Mouse (Mus musculus): ENCODE data around the gene Klk1b22. TPM values are rescaled to one million over a fixed set of nuclear protein-coding genes. Genes with fewer than 3 reads are reported as not detected.
"Not testable (repeated sequence)": the region's sequence is repeated elsewhere in the genome, so short reads cannot be mapped to it uniquely, and the experiment has no call there.

Klk1b22 gene
- polyA plus RNA-seq (2012; ENCODE audit: insufficient read depth, insufficient read length, low replicate concordance, missing spikeins), result not detected in 2 replicates

DNA sequence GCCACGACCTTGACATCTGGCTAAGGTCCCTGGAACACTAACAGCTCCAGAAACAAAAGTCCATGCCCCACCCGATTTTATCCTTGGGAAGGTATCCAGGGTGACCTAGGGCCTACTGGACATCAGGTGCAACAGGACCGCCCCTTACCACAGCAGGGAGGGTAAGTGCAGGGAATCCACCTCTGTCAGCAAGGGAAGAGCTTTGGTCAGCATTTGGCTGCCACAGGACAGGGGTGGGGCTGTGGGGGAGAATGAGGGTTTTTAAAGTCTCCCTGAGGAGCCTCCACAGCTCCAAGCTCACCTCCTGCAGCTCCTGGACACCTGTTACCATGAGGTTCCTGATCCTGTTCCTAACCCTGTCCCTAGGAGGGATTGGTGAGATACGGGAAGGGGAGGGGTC lies at the start of gene Klk1b22:
Klk1b22 (plus strand) TSS at position 301 of the 400 bp plus-strand sequence.
- no peak within 1 kb of the TSS for H3K4me3 ChIP-seq (ENCODE audit: insufficient read depth, low read depth, low read length)
- whole genome bisulfite sequencing, result 61% methylated on average over 4 of the region's 4 CpGs
- H3K4me1 ChIP-seq (ENCODE audit: control insufficient read depth, insufficient read depth, low read length), result no peaks in the 10 kb centered on the region
- H3K27ac ChIP-seq (ENCODE audit: insufficient read depth, low read depth, low read length), result no peak within 1 kb of the TSS
- TF ChIP-seq CTCF (IDR thresholded peaks at IDR 0.05; ENCODE audit: insufficient read depth, low read depth, low read length), result no peak
- TF ChIP-seq POLR2A (IDR thresholded peaks at IDR 0.05; ENCODE audit: insufficient read depth, low read depth, low read length), result no peak

DNA sequence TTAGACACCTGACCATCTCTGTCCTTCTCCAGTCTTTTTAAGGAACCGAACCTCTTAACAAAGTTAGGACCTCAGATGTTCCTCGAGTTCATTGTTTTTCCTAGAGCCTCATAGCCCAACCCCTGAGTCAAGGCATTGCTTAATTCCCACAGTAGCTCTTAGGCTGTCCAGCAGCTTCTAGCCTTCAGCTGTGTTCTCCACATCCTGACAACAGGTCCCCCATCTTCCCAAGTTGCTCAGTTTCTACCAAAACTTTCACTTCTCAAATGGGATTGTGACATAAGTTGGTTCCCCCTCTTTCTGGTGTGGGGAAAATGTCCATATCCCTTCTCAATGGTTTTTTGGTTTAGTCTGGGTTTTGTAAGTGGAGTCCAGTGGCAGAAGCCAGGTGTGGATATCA lies 40.4 kb upstream of the Klk1b22 start:
- WGBS, result 78% methylated on average over 2 of the region's 2 CpGs
- H3K27ac ChIP-seq (ENCODE audit: insufficient read depth, low read depth, low read length), result no peak overlapping the region
- H3K4me3 ChIP-seq (ENCODE audit: insufficient read depth, low read depth, low read length), result no peak overlapping the region
- no peak for TF ChIP-seq POLR2A (IDR thresholded peaks at IDR 0.05; ENCODE audit: insufficient read depth, low read depth, low read length)
- TF ChIP-seq CTCF (IDR thresholded peaks at IDR 0.05; ENCODE audit: insufficient read depth, low read depth, low read length), result no peak
- no peaks in the 10 kb centered on the region for H3K4me1 ChIP-seq (ENCODE audit: control insufficient read depth, insufficient read depth, low read length)

DNA sequence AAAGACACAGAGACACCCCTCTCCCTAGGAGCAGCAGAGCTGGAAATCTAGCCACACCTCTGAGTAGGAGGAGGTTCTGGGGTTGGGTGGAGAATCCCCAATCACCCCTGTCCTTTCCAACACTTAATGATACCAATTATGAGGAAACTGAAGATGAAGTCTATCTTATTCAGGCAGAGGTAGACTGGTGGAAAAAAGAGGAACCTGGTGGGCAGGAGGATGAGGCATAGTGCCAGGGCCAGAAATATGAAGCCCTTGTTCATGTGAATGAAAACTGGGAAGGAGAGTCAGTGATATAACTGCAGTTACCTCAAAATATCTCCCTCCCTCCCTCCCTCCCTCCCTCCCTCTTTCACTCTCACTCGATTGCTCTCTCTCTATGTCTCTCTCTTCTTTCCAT lies 34.8 kb upstream of the Klk1b22 start:
- TF ChIP-seq POLR2A (IDR thresholded peaks at IDR 0.05; ENCODE audit: insufficient read depth, low read depth, low read length) (no peak), CTCF (IDR thresholded peaks at IDR 0.05; ENCODE audit: insufficient read depth, low read depth, low read length) (no peak)
- H3K4me1 ChIP-seq (ENCODE audit: control insufficient read depth, insufficient read depth, low read length), result no peaks in the 10 kb centered on the region
- no peak overlapping the region for H3K27ac ChIP-seq (ENCODE audit: insufficient read depth, low read depth, low read length)
- WGBS, result 60% methylated on average over 1 of the region's 1 CpGs
- no peak overlapping the region for H3K4me3 ChIP-seq (ENCODE audit: insufficient read depth, low read depth, low read length)

DNA sequence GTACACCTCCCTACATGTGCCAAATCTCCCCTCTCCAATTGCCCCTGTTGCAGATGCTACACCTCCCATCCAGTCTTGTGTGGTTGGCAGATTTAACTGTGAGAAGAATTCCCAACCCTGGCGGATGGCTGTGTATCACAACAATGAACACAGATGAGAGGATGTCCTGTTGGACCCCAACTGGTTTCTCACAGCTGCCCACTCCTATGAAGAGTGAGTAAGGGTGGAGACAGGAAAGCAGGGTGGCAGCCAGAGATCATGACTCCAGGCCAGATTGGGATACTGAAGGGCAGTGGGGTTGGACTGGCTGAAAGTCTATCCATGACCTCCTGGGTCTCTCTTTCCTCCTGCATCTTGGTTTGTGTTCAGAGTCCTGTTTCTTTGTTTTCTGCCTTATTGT lies 16.4 kb upstream of the Klk1b22 start:
- 84% methylated on average over 1 of the region's 1 CpGs for WGBS
- Histone ChIP-seq H3K27ac (ENCODE audit: insufficient read depth, low read depth, low read length) (no peak overlapping the region), H3K4me1 (ENCODE audit: control insufficient read depth, insufficient read depth, low read length) (no peaks in the 10 kb centered on the region), H3K4me3 (ENCODE audit: insufficient read depth, low read depth, low read length) (no peak overlapping the region)
- TF ChIP-seq CTCF (IDR thresholded peaks at IDR 0.05; ENCODE audit: insufficient read depth, low read depth, low read length), result no peak
- no peak for TF ChIP-seq POLR2A (IDR thresholded peaks at IDR 0.05; ENCODE audit: insufficient read depth, low read depth, low read length)

DNA sequence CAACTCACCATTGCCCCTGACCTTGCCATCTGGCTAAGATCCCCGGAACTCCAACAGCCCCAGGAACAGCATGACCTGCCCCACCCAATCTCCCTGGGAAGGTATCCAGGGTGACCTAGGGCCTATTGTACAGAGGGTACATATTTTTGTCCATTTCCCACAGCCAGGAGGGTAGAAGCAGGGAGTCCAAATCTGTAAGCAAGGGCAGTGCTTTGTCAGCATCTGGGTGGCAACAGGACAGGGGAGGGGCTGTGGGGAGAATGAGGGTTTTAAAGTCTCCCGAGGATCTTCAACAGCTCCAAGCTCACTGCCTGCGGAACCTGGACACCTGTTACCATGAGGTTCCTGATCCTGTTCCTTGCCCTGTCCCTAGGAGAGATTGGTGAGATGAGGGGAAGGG lies 10.4 kb upstream of the Klk1b22 start, which contains the start of gene Klk1b21:
Klk1b21 (plus strand) TSS at position 301 of the 400 bp plus-strand sequence.
- 80% methylated on average over 3 of the region's 3 CpGs for WGBS
- not testable (repeated sequence) for H3K27ac ChIP-seq (ENCODE audit: insufficient read depth, low read depth, low read length); H3K4me3 ChIP-seq (ENCODE audit: insufficient read depth, low read depth, low read length); H3K4me1 ChIP-seq (ENCODE audit: control insufficient read depth, insufficient read depth, low read length)

DNA sequence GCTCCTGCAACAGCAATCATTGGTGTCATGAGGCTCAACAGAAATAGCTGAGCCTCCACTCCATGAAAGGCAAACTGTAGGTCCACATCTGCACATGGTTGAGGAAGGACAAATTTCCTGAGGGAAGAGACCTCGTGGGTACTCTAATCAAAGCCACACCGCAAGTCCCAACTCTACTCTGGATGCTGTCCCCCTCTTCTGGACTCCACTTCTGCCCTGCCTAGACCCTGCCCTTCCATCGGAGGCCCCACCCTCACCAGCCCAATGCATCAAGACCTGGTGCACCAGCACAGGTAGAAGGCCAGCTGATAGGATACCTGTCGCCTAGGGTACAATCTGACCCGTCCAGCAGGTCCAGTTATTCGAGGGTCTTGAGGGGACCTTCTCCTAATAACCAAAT lies 11.0 kb downstream of the Klk1b22 start:
- H3K27ac ChIP-seq (ENCODE audit: insufficient read depth, low read depth, low read length), result no peak overlapping the region
- H3K4me1 ChIP-seq (ENCODE audit: control insufficient read depth, insufficient read depth, low read length), result no peaks in the 10 kb centered on the region
- no peak for TF ChIP-seq POLR2A (IDR thresholded peaks at IDR 0.05; ENCODE audit: insufficient read depth, low read depth, low read length)
- no peak for TF ChIP-seq CTCF (IDR thresholded peaks at IDR 0.05; ENCODE audit: insufficient read depth, low read depth, low read length)
- WGBS, result 89% methylated on average over 6 of the region's 6 CpGs
- H3K4me3 ChIP-seq (ENCODE audit: insufficient read depth, low read depth, low read length), result no peak overlapping the region

DNA sequence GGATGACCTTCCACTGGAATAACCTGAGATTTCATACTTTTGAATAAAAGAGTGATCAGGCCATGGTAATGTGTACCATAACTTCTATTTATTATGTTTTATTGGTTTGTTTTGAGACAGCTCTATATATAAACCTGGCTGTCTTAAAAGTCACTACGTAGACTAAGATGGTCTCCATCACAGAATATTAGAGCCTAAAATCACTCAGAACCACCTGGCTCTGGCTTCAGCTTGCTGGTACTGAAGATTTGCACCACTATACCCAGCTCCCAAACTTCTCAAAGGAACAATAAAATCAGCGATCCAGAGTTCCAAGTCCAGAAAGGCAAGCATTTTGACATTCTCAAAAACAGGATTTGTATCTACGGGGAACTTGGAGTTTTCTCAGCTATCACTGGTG lies 24.0 kb downstream of the Klk1b22 start, which contains the start of gene Klk1b16:
Klk1b16 (plus strand) TSS at position 301 of the 400 bp plus-strand sequence.
- Histone ChIP-seq H3K4me3 (ENCODE audit: insufficient read depth, low read depth, low read length) (no peak within 1 kb of the TSS), H3K4me1 (ENCODE audit: control insufficient read depth, insufficient read depth, low read length) (no peaks in the 10 kb centered on the region), H3K27ac (ENCODE audit: insufficient read depth, low read depth, low read length) (no peak within 1 kb of the TSS)
- 94% methylated on average over 3 of the region's 3 CpGs for WGBS
- TF ChIP-seq POLR2A (IDR thresholded peaks at IDR 0.05; ENCODE audit: insufficient read depth, low read depth, low read length) (no peak), CTCF (IDR thresholded peaks at IDR 0.05; ENCODE audit: insufficient read depth, low read depth, low read length) (no peak)

Other genes starting within 250 kb of the Klk1b22 start
- gene Klk4, start 231.5 kb upstream of the Klk1b22 start, polyA plus RNA-seq (2012; ENCODE audit: insufficient read depth, insufficient read length, low replicate concordance, missing spikeins), result not detected in 2 replicates
- not detected in 2 replicates for gene Klk15, start 178.9 kb upstream of the Klk1b22 start, polyA plus RNA-seq (2012; ENCODE audit: insufficient read depth, insufficient read length, low replicate concordance, missing spikeins)
- gene Klk1b8, start 162.0 kb upstream of the Klk1b22 start, polyA plus RNA-seq (2012; ENCODE audit: insufficient read depth, insufficient read length, low replicate concordance, missing spikeins), result not detected in 2 replicates
- gene Klk1b1, start 145.9 kb upstream of the Klk1b22 start, polyA plus RNA-seq (2012; ENCODE audit: insufficient read depth, insufficient read length, low replicate concordance, missing spikeins), result not detected in 2 replicates
- gene Klk1b9, start 136.6 kb upstream of the Klk1b22 start, polyA plus RNA-seq (2012; ENCODE audit: insufficient read depth, insufficient read length, low replicate concordance, missing spikeins), result not detected in 2 replicates
- gene Klk1b11, start 116.8 kb upstream of the Klk1b22 start, polyA plus RNA-seq (2012; ENCODE audit: insufficient read depth, insufficient read length, low replicate concordance, missing spikeins), result not detected in 2 replicates
- gene Klk1b26, start 100.5 kb upstream of the Klk1b22 start, polyA plus RNA-seq (2012; ENCODE audit: insufficient read depth, insufficient read length, low replicate concordance, missing spikeins), result not detected in 2 replicates
- gene Klk1b27, start 60.4 kb upstream of the Klk1b22 start, polyA plus RNA-seq (2012; ENCODE audit: insufficient read depth, insufficient read length, low replicate concordance, missing spikeins), result not detected in 2 replicates
- not detected in 2 replicates for gene Klk1b21, start 10.3 kb upstream of the Klk1b22 start, polyA plus RNA-seq (2012; ENCODE audit: insufficient read depth, insufficient read length, low replicate concordance, missing spikeins)
- gene Klk1b16, start 24.1 kb downstream of the Klk1b22 start, polyA plus RNA-seq (2012; ENCODE audit: insufficient read depth, insufficient read length, low replicate concordance, missing spikeins), result not detected in 2 replicates
- not detected in 2 replicates for gene Klk1b24, start 75.6 kb downstream of the Klk1b22 start, polyA plus RNA-seq (2012; ENCODE audit: insufficient read depth, insufficient read length, low replicate concordance, missing spikeins)
- gene Klk1b3, start 85.5 kb downstream of the Klk1b22 start, polyA plus RNA-seq (2012; ENCODE audit: insufficient read depth, insufficient read length, low replicate concordance, missing spikeins), result not detected in 2 replicates
- gene Klk1b4, start 94.8 kb downstream of the Klk1b22 start, polyA plus RNA-seq (2012; ENCODE audit: insufficient read depth, insufficient read length, low replicate concordance, missing spikeins), result not detected in 2 replicates
- gene Klk1b5, start 103.3 kb downstream of the Klk1b22 start, polyA plus RNA-seq (2012; ENCODE audit: insufficient read depth, insufficient read length, low replicate concordance, missing spikeins), result not detected in 2 replicates
- not detected in 2 replicates for gene Klk1, start 112.7 kb downstream of the Klk1b22 start, polyA plus RNA-seq (2012; ENCODE audit: insufficient read depth, insufficient read length, low replicate concordance, missing spikeins)
- not detected in 2 replicates for gene Gm36864, start 123.5 kb downstream of the Klk1b22 start, polyA plus RNA-seq (2012; ENCODE audit: insufficient read depth, insufficient read length, low replicate concordance, missing spikeins)
- not detected in 2 replicates for gene 1700028J19Rik, start 134.0 kb downstream of the Klk1b22 start, polyA plus RNA-seq (2012; ENCODE audit: insufficient read depth, insufficient read length, low replicate concordance, missing spikeins)
- gene 2410002F23Rik, start 134.0 kb downstream of the Klk1b22 start, polyA plus RNA-seq (2012; ENCODE audit: insufficient read depth, insufficient read length, low replicate concordance, missing spikeins), result not detected in 2 replicates
- gene Acp4, start 144.7 kb downstream of the Klk1b22 start, polyA plus RNA-seq (2012; ENCODE audit: insufficient read depth, insufficient read length, low replicate concordance, missing spikeins), result not detected in 2 replicates
- not detected in 2 replicates for gene Gm15517, start 148.8 kb downstream of the Klk1b22 start, polyA plus RNA-seq (2012; ENCODE audit: insufficient read depth, insufficient read length, low replicate concordance, missing spikeins)
- gene Clec11a, start 194.2 kb downstream of the Klk1b22 start, polyA plus RNA-seq (2012; ENCODE audit: insufficient read depth, insufficient read length, low replicate concordance, missing spikeins), result not detected in 2 replicates
- 51.0 and 92.9 TPM in 2 replicates for gene Shank1, start 197.6 kb downstream of the Klk1b22 start, polyA plus RNA-seq (2012; ENCODE audit: insufficient read depth, insufficient read length, low replicate concordance, missing spikeins)

Data from olfactory bulb, adult 2 months (tissue).